Mouse (Mus musculus): Measurements from ENCODE around the gene Fgfr2.

Gene Fgfr2

DNA sequence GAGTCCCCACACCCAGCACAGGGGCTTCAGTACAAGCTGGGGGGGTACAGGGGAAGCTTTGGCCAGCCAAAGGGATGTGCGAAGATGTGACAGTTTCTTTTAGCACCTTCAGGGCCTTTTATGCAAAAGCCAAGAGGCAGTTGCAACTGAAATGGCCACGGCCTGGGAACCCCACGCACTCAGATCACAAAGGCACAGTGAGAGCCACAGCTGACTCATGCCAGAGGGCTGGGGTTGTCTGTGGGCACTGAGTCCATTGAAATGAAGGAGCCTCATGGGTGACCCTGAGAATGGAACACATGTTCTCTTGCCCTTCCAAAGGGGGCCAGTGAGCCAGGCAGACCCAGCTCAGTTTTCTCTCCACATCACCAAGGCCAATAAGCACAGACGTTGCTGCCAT is 114.5 kb downstream of the Fgfr2 start:
- DNase-seq (ENCODE audit: low read depth, low spot score) = no peak

DNA sequence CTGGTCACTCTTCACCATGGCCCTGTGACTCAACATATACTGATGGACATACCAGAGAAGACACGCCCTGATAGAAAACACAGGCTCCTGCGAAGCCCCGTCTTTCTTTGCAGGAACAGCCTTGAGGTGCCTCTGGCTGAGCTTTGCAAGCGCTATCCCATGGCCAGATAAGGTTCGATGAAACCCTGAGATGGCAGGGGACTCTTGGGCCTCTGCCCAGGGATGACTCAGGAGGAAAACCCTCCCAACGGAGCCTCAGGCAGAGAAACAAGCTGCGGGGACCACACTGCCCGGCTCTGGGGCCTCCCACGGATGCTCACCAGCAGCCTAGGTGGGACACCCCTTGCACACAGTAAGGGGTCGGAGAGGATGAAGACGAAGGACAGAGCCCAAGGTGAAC is 115.8 kb downstream of the Fgfr2 start:
- no peak for DNase-seq (ENCODE audit: low read depth, low spot score)

DNA sequence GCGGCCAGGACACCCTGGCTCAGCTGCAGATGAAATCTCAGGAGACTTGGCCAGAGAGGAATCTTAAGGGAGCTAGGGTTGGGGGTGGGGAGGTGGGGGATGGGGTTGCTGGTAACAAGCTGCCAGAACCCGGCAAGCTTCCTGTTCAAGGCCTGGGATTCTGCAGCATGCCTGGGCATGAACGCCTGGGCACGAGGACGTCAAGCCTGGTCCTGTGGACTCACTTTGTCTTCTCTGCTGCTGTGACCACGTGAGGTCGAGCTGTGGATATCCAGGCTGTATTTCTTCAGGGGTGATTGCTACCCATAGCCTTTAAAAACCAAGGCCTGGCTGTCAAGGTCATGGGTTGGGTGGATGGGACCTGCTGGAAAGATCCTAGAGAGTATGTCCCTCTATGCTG is 117.4 kb downstream of the Fgfr2 start:
- DNase-seq (ENCODE audit: low read depth, low spot score) = peak; percentile 91

DNA sequence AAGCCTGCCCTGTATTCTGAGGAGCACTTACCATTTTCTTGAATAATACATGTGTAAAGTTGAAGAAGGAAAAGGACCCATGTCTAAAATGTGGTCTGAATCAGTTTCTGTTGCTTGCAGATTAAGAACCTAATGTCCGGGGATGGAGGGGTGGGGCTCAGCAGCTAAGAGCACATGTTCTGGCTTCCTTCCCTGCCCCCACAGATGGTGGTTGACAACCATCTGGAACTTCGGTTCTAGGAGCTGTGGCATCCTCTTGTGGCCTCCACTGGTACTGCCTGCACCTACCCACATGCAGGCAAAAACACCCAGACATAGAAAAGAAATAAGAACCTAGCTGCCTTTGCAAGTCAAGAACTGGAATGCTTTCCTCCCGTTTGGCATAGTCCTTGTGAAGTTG is 119.7 kb downstream of the Fgfr2 start:
- DNase-seq (ENCODE audit: low read depth, low spot score) = peak; percentile 92

DNA sequence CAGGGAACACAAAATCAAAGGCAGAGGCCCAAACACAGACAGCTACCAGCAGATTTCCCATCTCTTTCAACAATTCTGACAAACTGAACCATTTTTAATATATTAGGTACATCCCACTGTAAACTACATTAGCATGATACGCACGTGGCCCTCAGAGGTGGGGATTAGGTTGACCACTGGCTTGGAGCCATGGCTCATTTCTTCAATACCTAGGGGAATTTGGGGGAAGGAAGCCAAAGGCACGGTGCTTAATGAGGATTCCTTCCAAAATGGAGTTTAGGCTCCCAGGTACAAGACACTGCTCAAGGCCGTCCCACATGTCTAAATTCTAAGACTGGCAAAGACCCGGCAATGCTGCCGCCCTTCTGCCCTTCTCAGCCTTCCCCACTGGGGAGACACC is 120.9 kb downstream of the Fgfr2 start:
- DNase-seq (ENCODE audit: low read depth, low spot score) = no peak

DNA sequence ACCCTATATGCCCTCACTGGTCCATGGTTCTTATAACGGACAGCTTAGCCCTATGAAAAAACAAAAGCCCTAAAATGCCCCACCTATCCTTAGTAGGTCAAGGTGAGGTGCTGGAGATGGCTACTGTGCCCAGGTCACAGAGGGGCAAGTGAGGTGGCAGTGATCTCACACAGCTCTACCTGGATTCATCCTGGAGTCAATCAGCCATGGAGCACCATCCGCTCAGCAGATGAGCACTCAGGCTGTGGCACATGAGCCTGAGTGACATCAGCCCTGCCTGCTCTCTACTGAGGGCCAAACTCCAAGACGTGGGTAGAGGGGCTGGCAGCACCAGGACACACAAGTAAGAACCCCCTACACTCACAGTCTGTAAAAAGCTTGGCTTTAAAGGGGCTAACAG is 121.8 kb downstream of the Fgfr2 start:
- no peak for DNase-seq (ENCODE audit: low read depth, low spot score)

DNA sequence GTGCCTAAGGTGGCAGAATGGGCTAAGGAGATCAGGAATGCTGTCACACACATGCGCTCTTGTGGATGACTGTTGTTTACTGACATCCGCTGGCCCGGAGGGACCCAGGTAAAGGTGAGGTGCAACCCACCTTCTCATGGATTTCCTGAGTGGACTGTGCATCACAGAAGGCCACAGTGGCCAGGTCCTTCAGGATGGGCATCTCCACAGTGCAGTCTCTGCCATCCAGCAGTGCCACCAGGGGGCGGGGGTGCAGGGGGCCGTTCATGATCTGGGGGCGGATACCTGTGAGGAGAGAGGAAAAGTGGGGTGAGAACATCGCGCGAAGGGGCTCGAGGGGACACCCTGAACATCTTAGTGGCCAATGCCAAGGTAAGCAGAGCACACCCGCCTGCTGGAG is 124.1 kb downstream of the Fgfr2 start:
- DNase-seq (ENCODE audit: low read depth, low spot score) = no peak

DNA sequence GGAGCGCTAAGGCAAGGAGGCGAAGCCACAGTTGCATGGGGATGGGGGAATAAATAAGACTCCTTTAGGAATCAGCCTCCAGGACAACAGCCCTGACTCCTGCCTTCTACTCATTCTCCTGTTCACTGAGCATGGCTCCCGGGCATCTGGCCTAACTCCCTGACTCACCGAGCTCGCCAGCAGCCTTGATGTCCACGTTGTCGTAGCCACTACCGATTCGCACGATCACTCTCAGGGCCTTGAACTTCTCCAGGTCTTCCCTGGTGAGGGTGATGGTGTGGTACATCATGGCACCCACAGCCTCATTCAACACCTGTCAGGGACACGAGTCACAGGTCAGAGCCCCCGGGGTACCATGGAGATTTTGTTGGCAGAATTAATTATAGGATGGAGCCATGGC is 124.5 kb downstream of the Fgfr2 start:
- DNase-seq (ENCODE audit: low read depth, low spot score) = no peak

DNA sequence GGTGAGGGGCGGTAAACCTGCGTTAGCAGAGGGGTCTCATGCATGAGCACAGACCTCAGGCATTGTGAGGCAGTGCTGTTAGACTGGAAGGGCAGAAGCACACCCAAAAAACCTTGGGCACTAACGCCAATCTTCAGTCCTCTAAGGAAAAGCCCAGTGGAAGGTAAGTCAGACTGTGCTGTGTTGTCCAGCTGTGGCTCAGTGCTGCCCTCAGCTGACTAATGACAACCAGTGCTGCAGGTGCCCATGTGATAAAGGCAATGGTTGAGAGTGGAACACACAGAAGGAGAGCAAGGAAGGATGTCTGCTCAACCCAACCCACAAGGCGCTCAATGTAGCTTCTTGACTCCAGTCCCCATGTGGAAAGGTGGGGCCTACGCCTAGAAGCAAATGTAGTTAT is 126.8 kb downstream of the Fgfr2 start:
- peak; percentile 35 for DNase-seq (ENCODE audit: low read depth, low spot score)

DNA sequence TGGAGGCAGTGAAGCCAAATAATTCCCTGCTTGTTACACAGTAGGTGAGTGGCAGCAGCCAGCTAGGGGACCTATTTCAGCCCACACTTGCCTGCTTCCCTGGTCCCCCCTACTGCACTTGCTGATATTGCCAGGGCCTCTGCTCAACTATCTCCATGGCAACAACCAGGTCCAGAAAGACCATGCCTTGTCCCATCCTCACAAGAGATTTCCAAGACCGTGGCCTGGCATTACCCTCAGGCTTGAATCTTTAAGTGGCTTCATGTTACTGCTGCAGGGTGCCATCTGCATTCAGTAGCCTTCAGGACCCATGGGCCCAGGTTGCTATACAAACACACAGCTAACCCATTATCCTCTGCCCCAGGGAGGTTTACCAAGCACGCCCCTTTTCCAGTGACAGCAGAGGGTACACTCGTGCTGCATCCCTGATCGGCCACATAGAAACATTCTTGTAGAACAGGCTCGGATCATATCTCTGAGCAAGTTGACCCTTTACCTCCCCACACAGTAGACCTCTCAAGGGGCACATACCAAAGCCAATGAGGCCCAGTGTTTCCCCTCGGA is 128.4 kb downstream of the Fgfr2 start:
- DNase-seq (ENCODE audit: low read depth, low spot score) = no peak

DNA sequence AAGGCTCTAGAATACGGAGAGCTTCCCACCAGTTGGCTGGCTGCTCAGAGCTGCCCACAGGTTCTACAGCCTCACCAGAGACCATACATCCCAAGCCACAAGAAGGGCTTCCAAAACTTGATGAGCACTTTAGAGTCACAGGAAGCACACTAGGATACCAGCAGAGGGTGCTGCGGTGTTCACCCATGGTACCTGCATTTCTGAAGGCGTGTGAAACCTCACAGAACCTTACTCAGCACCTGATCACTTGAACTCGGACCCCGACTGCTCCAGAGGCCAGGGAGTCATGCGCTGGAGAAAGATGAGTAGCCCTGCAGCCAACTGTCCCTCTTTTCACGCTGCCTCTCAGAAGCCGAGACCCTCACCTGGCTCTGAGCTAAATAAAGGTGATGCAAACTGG is 129.0 kb downstream of the Fgfr2 start:
- DNase-seq (ENCODE audit: low read depth, low spot score) = peak; percentile 37

DNA sequence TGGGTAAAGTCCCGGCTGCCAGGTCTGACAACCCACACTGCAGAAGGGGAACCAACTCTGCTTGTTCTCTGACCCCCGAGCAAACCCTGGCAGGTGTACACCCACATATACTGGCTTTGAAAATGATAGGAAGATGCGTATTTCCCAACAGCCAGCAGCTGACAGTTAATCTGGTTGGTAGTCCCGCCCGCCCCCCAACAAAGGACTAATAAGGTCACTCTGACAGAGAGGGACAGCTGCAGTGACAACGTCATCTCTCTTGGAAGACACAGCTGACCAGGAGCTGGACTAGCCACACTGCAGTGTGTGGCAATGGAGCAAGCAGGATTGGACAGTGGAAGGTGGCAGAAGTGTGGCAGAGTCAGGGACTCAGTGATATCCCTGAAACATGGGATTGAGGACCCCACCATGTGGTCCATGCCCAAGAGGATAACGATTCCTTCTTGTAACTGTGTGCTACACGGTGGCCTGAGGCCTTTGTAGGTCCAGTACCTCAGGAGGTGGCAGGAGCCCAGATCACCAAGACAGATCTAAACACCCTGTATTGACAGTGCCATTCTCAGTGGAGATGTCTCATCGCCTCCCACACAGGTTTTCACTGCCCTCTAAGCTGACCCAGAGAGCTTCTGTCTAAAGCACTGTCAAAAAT is 130.1 kb downstream of the Fgfr2 start:
- DNase-seq (ENCODE audit: low read depth, low spot score) = no peak

DNA sequence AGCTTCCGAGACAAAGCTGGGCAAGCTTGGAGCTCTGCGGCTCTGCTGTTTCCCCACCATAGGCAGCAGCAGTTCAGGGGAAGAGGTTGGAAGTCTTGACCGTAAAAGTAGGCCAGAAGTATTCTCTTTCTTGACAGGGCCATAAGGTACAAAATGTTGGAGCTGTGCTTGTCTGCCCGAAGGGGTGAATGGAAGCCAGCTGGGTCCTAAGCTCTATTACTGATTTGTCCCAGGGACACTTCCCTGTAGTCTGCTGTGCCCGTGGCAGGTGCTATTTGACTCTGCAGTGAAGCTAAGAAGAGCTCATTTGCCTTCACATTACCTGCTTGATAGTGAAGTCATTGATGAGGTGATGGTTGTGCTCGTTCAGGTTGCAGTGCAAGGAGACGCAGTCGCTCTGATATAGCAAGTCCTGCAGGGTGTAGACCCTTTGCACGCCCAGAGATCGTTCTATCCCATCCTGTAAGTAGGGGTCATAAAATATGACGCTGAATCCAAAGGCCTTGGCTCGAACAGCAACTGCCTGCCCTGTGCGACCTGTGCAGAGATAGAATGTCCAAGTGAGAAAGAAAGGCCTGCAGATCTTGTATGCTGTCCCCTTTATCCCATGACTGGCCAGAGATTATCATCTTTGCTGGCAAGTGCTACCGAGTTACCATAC is 131.8 kb downstream of the Fgfr2 start:
- no peak for DNase-seq (ENCODE audit: low read depth, low spot score)

DNA sequence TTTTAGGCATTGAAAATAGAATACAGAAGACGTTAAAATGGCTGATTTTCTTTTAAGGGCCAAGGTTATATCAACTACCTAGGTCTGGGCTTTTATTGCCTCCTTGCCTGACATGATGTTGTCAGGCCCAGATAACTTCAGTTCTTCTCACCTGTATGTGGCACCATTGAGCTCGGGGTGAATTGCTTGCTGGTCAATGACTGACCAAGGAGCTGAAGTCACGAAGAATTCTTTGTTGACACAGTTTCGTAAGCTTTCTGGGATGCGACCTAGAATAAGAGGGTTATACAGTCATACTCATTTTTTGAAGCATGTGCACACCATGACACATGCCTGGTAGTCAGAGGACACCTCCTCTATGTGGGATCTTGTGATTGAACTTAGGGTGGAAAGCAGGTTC is 133.3 kb downstream of the Fgfr2 start:
- no peak for DNase-seq (ENCODE audit: low read depth, low spot score)

DNA sequence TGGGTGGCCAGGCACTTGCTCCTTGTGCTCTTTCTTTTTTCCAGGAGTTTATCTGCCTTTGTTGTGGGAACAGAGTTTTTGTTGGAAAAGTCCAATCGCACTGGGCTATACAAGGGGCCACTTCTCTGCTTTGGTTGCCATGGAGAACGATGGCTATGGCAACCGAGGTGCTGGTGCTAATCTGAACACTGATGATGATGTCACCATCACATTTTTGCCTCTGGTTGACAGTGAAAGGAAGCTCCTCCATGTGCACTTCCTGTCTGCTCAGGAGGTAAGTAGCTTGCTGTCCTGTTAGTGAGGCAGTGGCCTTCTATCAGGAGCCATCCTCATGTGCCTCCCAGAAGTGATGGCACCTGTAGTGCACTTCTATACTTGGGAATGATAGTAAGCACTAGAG is 140.5 kb downstream of the Fgfr2 start:
- no peak for DNase-seq (ENCODE audit: low read depth, low spot score)

DNA sequence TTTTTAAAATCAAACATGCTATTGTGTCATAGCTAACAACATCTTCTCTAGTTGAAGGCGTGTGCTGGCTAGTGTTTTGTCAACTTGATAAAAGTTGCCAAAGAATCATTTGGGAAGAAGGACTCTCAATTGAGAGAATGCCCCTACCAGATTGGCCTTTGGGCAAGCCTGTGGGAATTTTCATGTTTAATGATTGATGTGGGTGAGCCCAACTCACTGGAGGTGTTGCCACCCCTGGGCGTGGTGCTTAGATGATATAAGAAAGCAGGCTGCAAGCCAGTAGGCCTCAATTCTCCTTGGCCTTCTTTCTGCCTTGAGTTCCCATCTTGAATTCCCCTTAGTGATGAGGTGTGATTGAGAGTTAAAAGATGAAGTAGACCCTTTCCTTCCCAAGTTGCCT is 145.2 kb downstream of the Fgfr2 start:
- no peak for DNase-seq (ENCODE audit: low read depth, low spot score)

DNA sequence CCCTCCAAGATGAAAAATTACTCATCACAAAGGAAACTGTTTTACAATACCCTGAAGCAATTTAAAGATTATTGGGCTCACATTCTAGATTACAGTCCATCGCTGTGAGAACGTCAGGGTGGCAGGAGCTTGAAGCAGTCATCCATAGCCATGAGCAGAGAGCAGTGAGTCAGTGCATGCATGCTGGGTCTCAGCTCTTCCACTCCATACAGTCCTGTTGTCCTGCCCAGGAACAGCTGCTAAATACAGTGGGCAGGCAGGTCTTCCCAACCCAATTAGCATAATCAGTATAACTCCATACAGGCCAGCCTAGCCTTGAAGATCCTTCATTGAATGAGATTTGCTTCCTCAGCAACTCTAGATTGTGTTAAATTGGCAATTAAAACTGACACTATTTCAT is 147.1 kb downstream of the Fgfr2 start:
- no peak for DNase-seq (ENCODE audit: low read depth, low spot score)

DNA sequence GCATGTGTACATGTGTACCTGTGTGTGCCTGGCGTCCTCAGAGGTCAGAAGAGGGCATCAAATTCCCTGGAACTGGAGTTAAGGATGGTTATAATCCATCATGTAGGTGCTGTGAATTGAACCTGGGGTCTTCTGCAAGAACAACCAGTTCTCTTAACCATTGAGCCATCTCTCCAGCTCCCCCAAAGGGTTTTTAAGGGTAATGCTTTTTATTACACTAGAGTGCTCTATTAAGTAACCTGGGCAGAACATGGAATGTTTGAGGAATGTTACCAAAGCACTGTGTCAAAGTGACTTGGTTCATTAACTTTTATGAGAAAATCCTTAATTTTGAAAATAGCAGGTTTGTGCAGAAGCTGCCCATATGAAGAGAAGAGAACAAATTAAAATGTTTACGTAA is 151.1 kb downstream of the Fgfr2 start:
- no peak for DNase-seq (ENCODE audit: low read depth, low spot score)

DNA sequence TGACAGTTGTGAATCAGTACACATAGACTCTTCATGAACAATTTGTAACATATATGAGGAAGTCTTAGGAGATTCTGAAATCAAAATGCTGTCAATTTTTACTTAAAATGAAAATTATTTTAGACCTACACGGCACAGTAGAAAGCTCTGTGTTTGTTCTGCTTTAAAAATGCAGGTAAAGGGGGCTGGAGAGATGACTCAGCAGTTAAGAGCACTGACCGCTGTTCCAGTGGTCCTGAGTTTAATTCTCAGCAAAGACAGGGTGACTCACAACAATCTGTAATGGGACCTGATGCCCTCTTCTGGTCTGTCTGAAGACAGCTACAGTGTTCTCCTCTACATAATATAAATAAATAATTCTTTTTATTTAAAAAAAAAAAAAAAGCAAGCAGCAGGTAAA is 157.4 kb downstream of the Fgfr2 start:
- DNase-seq (ENCODE audit: low read depth, low spot score) = no peak

DNA sequence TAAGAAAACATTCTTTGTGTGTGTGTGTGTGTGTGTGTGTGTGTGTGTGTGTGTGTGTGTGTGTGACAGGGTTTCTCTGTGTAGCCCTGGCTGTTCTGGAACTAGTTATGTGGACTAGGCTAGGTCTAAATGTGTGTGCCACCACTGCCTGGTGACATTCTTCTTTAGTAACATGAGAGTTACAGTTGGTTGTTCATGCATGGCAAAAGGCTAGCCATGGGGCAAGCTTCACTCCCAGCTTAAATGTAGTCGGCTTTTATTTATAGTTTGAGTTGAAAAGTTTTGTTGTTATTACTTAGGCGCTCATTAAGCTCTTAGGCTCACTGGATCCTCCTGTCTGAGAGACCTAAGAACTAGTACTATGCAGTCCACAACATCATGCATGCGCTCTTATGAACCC is 158.8 kb downstream of the Fgfr2 start:
- no peak for DNase-seq (ENCODE audit: low read depth, low spot score)

DNA sequence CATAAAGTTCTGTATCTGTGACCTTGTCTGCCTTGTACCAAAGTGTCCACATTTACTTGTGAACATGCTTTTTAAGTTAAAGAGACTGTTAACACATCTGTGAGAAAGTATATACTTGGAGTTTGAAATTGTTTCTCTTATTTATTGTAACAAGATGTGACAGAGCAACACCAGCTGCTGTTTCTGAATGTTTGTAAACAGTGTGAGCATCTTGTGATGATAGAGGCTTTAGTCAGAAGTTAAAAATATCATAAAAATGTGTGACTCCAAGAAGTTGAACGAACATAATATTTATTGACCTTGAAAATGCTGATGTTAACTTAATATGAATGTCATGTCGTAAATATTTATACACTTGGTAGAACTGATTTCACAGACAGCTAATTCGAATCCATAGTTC is 172.5 kb downstream of the Fgfr2 start:
- DNase-seq (ENCODE audit: low read depth, low spot score) = no peak

DNA sequence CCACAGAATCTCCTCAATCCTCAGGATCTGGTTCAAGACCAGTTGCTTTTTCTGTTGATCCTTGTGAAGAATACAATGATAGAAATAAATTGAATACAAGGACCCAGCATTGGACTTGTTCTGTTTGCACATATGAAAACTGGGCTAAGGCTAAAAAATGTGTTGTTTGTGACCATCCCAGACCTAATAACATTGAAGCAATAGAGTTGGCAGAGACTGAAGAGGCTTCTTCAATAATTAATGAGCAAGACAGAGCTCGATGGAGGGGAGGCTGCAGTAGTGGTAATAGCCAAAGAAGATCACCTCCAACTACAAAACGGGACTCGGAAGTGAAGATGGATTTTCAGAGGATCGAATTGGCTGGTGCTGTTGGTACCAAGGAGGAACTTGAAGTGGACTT is 173.2 kb downstream of the Fgfr2 start:
- no peak for DNase-seq (ENCODE audit: low read depth, low spot score)

DNA sequence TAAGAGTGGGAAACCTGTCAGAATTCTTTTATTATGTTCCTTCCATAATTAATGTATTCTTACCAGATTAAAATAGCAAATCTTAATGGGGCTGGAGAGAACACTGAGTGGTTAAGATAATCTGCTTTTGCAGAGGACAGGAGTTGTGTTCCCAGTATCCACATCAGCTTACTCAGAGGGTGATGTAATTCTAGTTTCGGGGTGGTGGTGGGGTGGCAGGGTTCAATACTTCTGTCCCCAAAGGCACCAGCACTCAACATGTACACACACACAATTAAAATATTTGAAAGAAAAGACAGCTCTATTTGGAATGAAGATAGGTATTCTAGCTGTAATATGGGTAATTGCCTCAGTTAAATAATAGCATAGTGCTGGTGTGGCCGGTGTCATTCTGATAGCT is 182.6 kb downstream of the Fgfr2 start:
- no peak for DNase-seq (ENCODE audit: low read depth, low spot score)

DNA sequence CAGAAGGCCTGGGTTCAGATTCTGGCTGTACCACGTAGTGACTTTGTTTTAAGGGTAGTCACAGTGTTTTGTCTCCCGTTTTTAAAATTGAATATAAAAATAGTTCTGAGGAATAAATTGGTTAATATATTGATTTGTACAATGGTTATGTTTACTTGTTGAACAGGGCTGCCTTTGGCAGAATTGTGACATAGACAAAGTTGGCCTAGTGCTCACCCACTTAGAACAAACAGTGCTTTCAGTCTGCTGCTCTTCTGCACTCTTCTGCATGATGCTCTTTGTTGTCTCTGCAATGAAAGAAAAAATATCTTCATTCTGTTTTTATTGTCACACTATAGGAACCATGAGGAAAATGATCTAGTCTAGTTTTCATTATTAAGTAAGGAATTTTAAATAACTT is 184.0 kb downstream of the Fgfr2 start:
- DNase-seq (ENCODE audit: low read depth, low spot score) = no peak

All from ZHBTc4 (cell line).